Mouse (Mus musculus): ENCODE results near the gene Gm49336. TPM values are rescaled to one million over a fixed set of nuclear protein-coding genes. Genes with fewer than 3 reads are reported as not detected.

Gm49336 gene
- total RNA-seq, 2 experiments from 2014 or later = 27.3 to 27.5 TPM

Small RNA genes lying within 50 kb of the gene (microRNA-seq; reads per million reads assigned to microRNA genes)
- gene Mir719 (ENCODE audit: borderline replicate concordance in 2 of 2) = 0 reads per million in 2 experiments

Other genes starting within 250 kb of the Gm49336 start
- 1 to 10 TPM in 1 of 2 experiments, under 1 TPM in 1; 1.00 to 1.2 TPM for gene Atp8a2, start 54.3 kb downstream of the Gm49336 start, total RNA-seq (2021)
- not detected for gene Nupl1, start 76 bp downstream of the Gm49336 start, total RNA-seq (2021)
- gene Mtmr6, start 13.7 kb upstream of the Gm49336 start, total RNA-seq (2021) = 10 to 100 TPM; 36.6 to 37.9 TPM
- under 1 TPM; 0.03 to 0.05 TPM for gene Amer2, start 121.8 kb upstream of the Gm49336 start, total RNA-seq (2021)